Mouse (Mus musculus): ENCODE data around the gene 1500009C09Rik. TPM values are rescaled to one million over a fixed set of nuclear protein-coding genes. Genes with fewer than 3 reads are reported as not detected.

Gene 1500009C09Rik
- total RNA-seq (2021) = 10 to 100 TPM; 70.9 to 77.4 TPM

DNA sequence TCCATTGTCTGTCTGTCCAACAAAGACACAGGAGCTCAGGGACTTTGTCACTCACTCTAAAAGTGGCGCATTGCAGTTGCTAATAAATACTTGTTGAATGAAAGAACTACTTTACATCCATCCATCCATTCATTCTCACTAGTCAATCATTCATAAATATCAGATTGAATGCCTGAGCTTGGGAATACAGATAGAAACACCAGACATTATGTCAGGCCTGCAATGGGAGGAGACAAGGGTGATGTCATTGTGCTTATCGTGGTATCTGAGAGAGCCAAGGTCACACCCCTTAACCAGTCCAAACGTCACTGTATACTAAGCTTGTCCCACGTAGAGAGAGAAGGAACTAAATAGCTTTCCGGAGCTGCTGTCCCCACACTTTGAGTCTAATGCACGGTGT lies at the start of gene 1500009C09Rik:
TSS of gene 1500009C09Rik (plus strand) at position 301 of the 400 bp plus-strand sequence.
- intact Hi-C loops (cut with DNase I) = no loop called here
- DNase-seq = no peak

GRCm38 (mm10) chr15:82203090-82203489 lies 49.1 kb upstream of the 1500009C09Rik start:
- no peak for DNase-seq
- intact Hi-C loops (cut with DNase I) = no loop called here

DNA sequence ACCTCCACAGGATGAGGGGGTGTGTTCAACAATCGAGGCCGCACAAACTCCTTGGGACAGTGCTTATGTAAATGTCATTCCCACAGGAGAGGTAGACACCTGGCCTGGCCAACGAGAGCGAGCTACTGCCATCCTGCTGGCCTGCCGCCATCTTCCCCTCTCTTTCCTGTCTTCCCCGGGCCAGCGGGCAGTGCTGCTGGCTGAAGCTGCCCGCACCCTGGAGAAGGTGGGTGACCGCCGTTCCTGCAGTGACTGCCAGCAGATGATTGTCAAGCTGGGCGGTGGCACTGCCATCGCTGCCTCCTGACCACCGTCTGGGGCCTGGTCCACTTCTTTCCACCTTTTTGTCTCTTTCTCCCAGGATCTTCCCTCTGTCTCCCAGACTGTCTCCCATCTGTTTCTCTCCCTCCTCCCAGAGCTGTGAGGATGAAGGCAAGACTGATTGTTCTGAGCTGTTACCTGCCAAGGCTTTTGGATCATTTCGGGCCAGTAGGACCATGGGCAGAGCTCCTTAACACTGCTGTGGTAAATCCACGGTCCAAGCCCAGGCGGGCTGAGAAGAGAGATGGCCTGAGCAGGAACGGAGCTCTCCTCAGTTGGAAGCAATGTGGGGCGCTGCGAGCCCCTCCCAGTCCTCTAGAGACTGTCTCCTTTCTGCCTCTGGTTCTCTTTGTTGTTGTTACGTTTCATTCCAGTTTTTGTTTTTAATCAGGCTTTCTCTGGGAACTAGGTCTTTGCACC lies 48.4 kb upstream of the 1500009C09Rik start:
- intact Hi-C loops (cut with DNase I) = no loop called here
- DNase-seq = peak; percentile 64

DNA sequence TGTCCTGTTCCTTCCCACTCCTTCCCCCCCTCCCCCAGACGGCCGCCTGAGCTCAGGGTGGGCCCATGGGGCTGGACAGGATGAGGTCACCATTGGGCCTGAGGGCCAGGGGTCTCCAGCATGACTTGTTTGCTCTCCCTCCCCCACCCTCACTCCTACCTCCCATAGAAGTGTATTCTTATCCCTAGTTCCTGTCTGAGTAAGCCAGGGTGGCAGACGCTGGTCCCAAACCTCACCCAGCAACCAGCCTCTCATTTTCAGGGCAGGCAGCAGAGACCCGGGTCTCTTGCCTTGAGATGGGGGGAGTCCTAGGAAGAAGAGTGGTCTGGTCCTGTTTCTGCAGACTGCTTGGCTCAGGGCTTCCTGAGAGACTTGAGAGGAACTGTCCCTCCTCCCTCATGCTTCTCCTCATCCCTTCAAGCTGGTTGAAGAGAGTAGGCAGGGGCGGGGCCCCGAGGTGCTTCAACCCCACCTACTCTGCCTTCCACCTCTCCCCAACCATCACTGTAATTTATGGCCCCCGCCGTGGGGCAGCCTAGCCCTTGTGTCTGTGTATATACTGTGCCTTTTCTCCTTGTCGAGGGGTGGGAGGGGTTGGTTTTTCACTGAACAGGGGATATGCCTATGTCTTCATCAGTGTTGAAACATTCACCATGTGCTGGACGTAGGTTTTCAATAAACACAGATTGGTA lies 47.4 kb upstream of the 1500009C09Rik start:
- no peak for DNase-seq
- intact Hi-C loops (cut with DNase I) = no loop called here

- peak; percentile 99 for DNase-seq
- intact Hi-C loops (cut with DNase I) = no loop called here
Observed at GRCm38 (mm10) chr15:82206365-82207104, 45.7 kb upstream of the 1500009C09Rik start.

- intact Hi-C loops (cut with DNase I) = no loop called here
- no peak for DNase-seq
Observed at GRCm38 (mm10) chr15:82207105-82207459, 45.1 kb upstream of the 1500009C09Rik start.

DNA sequence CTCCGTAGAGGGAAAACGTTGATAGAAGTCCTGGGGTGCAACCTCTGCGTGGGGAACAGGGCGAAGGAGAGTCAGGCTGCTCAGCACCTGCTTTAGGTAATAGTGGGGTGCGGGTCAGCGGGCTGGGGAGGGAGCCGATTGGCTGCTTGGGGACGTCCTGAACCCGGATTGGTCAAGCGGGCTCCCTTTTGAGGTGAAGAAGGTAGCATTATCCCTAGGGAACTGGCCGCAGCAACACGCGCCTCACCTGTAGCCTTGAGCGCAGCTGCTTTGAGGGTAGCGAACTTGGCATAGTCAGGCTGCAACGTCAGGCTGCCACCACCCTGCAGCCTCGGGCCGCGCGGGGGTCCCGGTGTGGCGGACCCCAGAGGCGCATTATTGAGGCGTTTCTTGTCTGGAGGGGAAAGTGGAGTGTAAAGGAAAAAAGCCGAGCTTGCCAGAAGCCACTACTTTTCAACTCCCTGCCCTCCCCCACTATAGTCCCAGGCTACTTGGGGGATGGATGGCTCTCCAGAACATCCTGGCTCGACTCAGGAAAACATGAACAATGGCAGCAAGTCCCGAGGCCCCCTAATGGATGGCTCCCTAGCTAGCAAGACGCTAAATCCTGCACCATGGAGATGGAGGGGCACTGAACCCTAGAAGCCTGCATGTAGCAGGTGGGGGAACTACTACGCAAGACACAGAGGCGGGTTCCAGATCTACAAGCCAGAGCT lies 44.5 kb upstream of the 1500009C09Rik start:
- DNase-seq = no peak
- intact Hi-C loops (cut with DNase I) = no loop called here

GRCm38 (mm10) chr15:82208307-82208706 lies 43.9 kb upstream of the 1500009C09Rik start:
- intact Hi-C loops (cut with DNase I) = no loop called here
- no peak for DNase-seq

DNA sequence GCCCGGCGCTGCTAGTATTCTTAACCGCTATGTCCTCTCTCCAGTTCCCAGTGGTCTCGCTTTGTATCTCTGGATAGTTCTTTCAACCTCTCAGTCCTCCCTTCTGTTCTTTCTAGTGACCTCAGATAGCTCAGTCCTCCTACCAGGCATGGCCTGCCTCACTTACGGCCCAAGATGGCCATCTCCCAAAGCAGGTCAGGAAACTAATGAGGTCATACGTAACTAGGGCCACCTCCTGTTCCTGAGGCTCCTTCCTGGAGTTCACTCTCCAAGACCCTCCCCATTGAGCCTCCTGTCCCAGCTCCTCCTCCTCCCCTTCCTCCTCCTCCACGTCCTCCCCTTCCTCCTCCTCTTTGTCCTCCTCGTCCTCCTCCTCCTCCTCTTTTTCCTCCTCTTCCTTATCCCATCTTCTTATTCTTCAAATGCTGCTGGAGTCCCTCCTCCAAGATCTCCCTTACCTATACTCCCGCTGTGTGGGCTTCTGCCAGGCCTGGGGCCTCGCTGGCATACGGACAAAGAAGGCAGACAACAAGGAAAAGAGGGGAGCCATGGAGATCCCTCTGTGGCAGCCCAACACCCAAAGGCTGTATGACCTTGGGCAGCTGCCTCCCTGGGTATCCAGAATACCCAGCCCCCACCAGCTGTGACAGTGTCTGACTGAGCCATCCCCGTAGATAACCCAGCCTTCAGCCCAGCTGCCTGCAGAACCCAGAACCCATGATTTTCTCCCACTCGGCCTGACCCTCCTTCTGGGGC lies 42.7 kb upstream of the 1500009C09Rik start:
- intact Hi-C loops (cut with DNase I) = no loop called here

DNA sequence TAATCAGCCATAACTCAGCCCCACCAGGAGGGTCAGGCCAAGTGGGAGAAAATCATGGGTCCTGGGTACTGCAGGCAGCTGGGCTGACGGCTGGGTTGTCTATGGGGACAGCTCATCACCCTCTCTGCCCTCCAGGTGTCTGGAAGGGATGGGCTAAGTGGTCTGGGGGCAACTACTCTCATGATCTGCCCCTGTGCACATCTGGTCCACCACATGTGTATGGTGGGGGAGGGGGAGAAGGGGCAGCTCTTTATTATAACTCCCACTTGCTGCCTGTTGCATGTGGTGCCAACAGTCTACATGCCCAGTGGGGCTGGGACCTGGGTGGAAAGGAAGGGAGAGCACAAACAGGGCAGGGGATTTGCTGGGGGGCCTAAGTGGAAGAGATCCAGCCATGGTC lies 41.4 kb upstream of the 1500009C09Rik start:
- intact Hi-C loops (cut with DNase I) = no loop called here
- no peak for DNase-seq

More for the DNA sequence above, 42.7 kb upstream of the 1500009C09Rik start:
- no peak for DNase-seq

DNA sequence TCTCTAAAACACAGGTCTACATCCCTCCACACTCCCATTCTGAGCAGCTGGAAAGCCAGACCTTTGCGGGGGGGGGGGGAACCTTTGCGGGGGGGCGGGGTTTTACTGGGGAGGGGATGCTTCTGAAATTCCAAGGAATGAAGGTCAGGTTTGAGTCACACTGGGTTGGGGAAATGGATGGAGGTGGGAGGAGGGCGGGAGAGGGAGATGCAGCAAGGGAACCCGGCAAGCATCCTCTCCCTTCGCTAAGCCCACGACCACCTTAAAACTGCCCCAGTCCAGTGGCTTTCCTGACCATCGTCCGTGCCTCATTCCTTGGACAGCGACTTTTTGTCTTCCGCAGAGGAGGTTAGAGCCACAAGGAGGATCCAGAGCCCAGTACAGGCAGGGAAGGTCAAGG lies 40.9 kb upstream of the 1500009C09Rik start:
- no peak for DNase-seq
- intact Hi-C loops (cut with DNase I) = no loop called here

GRCm38 (mm10) chr15:82211911-82212751 lies 40.1 kb upstream of the 1500009C09Rik start:
- peak; percentile 55 for DNase-seq
- intact Hi-C loops (cut with DNase I) = no loop called here

GRCm38 (mm10) chr15:82212752-82213063 lies 39.5 kb upstream of the 1500009C09Rik start, which contains the start of gene Shisa8:
TSS of gene Shisa8 (minus strand) at chr15:82212815.
- intact Hi-C loops (cut with DNase I) = no loop called here
- DNase-seq = no peak

GRCm38 (mm10) chr15:82213222-82213621 lies 39.0 kb upstream of the 1500009C09Rik start:
- intact Hi-C loops (cut with DNase I) = no loop called here

GRCm38 (mm10) chr15:82215332-82216046 lies 36.7 kb upstream of the 1500009C09Rik start:
- no peak for DNase-seq
- intact Hi-C loops (cut with DNase I) = no loop called here

More at GRCm38 (mm10) chr15:82213222-82213621, 39.0 kb upstream of the 1500009C09Rik start:
- DNase-seq = no peak

DNA sequence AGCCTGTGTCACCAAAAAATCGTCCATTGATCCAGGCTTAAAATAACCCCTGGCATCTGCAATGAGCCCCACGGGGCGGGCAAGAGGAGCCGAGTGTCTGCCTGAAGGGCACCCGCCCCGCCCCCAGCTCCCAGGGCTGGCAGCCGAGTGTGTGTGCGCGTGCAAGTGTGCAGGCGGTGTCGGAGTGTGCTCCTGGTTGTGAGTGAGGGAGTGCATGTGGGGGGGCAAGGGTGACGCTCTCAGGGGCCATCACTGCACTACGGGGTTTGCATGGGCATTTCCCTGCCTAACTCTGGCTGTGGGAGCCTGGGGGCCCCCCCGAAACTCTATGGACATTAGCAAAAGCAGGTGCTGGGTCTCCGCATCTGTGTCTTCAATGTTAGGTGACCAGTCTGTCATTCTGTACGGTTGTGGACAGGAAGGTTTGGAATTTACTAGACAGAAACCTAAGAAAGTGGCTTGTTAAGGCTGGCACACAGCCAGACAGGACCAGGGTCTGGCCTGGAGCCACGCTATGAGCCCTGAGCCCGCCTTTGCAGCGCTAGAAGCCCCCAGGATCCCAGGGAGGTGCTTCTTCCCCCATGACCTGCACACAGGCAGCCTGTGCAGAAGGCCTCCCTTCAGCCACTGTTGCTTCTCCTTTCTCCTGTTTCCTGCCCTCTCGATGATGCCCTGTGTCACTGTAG lies 35.9 kb upstream of the 1500009C09Rik start:
- DNase-seq = no peak

DNA sequence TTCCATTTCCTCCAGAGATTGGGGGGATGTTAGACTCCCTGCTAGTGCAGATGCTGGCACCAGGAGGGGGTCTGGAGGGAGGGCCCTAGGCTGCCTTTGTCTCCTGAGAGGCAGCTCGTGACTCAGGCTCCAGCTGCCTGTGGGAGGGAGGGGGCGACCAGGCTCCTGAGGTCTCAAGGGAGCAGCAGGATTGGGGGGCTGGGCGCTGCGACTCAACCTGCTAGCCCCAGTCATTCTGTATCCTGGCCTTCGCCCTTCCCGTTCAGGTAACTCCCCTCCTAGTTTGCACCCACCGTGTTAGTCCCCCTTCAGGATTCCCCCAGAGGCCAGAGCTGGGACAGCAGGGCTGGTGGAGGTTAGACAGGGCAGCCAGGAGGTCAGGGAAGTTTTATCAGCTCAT lies 35.2 kb upstream of the 1500009C09Rik start:
- no peak for DNase-seq
- intact Hi-C loops (cut with DNase I) = no loop called here

More for the DNA sequence above, 35.9 kb upstream of the 1500009C09Rik start:
- intact Hi-C loops (cut with DNase I) = no loop called here

DNA sequence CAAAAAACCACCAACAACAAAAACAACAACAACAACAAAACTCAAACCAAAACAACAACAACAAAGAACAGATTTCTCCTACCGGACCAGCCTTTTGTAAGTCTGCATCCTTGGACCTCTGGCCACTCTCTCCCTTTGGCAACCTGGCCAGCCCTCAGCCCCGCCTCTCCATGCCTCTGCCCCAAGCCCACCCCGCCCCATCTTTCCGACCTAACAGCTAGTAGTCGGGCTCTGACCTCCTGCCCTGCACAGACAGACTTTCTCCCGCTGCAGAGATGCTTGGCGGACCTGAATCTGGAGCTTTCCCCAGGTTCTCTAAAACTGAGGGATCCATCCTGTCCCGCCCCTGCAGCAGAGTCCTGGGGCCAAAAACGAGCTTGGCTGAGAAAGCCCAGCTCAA lies 34.2 kb upstream of the 1500009C09Rik start:
- intact Hi-C loops (cut with DNase I) = no loop called here
- no peak for DNase-seq
